Mouse (Mus musculus) brain, adult 2 months (tissue): ENCODE measurements around the gene Fxyd4.

ENCODE experiments used
- DNase-seq: peaks from one replicate; pipeline ENCODE4 v3.0.0; 2011; ENCODE audit warnings: low read depth, low spot score

The Fxyd4 gene

DNA sequence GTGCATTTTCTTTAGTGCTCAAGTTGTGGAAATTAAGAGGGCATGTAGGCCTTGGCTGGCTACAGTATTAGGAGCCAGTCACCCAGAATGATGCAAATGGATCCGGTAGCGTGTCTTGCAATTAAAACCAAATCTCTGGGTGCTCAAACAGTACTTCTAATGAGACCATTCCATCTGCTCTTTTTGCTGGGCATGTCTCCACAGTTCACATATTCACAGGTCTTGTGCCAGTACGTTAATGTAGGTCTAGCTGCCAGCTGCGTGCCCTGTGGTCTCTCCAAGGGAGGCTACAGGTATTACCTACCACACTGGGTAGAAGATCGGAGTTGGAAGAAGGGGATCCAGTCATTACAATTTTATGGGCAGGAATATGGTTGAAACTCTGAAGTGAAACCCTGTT lies 19.4 kb downstream of the Fxyd4 start:
- DNase-seq, result peak; percentile 25

DNA sequence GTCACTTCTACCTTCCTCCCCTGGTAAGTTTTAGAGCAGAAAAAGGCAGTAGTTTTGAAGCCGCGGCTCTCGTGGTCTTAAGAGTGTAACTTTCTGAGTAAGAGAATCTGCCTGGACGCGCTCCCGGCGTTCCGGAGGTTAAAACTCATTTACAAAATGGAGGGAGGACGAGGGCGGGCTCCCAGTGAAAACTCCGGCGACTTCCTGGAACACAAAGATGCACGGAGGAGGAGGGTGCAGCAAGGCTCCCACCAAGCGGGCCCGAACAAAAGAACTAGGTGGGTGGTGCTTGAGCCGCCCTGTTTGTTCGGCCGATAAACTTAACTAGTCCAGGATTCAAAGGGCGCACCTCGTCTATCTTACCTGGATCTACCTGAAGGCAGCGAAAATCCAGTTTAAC lies 19.9 kb downstream of the Fxyd4 start:
- peak; percentile 63 for DNase-seq

- DNase-seq, result peak; percentile 87
These were observed 20.6 kb downstream of the Fxyd4 start for GRCm38 (mm10) chr6:117916737-117917426.

- no peak for DNase-seq
These were observed 21.2 kb downstream of the Fxyd4 start for GRCm38 (mm10) chr6:117916205-117916736.

- DNase-seq, result no peak
These were observed 23.0 kb downstream of the Fxyd4 start for GRCm38 (mm10) chr6:117914541-117914940.

GRCm38 (mm10) chr6:117910120-117910661 lies 27.3 kb downstream of the Fxyd4 start:
- no peak for DNase-seq

DNA sequence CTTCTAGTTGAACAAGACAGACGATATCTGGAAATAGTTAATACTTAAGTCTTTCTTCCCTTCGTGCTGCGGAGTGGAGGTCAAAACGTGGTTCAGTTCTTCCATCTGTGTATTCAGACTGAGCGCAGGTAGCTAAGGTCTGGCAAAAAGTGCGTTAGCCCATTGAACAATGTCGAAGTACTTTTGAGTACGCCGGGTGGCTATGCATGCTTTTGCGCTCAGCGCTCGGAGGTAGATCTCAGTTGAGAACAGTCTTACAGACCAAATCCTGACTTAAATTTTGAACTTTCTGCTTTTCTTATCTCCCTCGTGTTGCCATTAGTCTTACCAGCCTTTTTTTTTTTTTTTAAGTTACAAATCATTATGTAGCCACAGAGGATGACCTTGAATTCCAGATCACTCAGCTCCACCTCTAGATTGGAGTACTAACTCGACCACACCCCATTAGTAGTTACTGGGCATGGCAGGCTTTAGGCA lies 29.0 kb downstream of the Fxyd4 start:
- DNase-seq, result no peak

DNA sequence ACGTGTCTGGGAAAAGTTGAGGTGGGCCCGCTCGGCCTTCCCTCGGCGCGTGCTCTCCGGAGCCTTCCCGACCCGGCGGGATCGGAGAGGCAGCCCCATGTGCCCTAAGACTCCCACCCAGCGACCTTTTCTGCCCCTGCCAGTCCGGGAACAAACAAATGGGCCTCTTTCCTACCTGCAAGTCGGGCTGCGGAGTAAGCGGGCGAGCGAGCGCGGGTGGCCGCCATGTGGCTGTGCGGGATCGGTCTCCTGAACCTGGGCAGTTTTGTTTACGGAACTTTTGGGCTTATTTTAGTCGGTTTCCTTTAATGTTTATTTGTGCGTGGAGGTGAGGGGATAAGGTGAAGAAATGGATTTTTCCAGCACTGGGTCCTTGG lies 29.5 kb downstream of the Fxyd4 start:
- DNase-seq, result no peak

DNA sequence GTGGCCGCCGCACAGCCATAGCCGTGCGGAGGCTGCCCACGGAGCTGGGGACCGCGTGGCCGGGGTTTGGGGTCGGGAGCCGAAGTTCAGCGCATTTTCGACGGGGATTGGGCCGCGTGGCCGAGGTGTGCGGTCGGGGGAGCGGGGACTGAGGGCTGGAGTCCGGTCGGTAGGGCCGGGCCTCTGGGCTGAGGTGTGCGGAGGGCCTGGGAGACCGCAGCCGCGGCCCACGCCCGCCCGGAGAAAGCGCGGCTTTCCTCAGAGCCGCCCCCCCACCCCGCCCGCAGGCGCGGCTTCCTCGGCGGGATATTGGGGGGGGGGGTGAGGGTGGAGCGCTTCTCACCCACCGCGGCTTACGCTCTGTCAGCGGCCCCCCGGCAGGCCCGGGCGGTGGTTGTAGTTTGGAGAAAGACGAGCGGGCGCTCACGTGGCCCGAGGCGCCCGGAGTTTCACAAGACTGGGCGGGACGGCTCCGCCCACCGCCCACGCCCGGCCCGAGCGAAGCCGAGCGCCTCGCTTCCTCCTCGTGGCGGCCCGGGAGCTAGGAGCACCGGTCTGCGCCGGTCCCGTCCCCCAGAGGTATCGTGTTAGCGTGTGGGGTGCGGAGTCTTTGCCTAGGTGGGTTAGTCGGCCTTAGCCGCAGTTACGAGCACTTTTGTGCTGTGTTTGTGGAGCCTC lies 30.1 kb downstream of the Fxyd4 start:
- DNase-seq, result peak; percentile 75

DNA sequence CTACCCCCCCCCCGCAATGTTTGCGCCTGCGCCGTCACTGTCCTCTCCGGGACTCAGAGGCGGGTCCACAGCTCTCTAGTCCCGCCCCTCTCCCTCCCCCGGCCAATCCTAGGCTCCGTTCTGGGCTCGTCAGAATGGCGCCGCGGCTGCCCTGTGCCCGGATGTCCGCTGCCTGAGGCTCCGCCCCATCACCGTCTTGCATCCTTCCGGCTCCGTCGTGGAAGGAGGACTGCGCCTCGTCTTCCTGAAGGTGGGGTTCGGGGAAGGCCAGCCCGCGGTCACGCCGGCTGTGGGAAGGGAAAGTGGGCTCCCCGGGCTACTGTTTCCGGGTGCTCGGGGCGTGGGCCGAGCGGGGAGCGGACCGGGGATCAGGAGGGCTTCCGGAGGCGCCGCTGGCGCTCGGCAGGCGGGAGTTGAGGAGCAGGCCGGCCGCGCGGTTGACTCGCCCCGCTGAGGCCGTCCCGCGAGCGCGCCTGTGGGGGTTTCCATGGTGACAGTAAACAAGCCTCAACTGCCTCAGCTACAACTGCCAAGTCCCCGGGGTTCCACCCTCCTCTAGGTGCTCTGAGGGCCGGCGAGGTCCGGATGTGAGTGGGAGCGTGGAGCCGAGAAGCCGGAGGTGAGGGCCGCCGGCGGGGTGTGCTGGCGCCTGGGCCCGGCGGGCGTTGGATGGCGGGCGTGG lies 30.8 kb downstream of the Fxyd4 start:
- peak; percentile 99 for DNase-seq

- DNase-seq, result no peak
These were observed 31.4 kb downstream of the Fxyd4 start for GRCm38 (mm10) chr6:117906015-117906531.

- no peak for DNase-seq
These were observed 32.1 kb downstream of the Fxyd4 start for GRCm38 (mm10) chr6:117905260-117905930.

DNA sequence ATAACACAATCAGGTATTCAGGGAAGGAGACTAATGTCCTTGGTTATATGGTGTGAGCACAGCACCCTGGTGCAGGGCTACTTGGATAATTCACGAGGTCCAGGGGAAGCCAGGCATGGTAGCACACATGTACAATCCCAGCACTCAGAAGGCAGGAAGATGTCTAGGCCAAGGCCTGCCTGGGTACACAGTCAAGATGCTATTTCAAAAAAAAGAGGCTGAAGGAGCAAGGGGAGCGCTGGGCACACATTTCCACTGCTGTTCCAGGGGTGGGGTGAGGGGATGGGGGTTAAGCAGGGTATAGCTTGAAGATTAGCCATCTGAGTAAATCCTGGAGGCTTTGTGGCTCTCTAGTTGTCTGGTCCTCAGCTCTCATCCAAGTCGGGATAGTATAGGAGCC lies 33.7 kb downstream of the Fxyd4 start:
- DNase-seq, result no peak

- no peak for DNase-seq
These were observed 34.9 kb downstream of the Fxyd4 start for GRCm38 (mm10) chr6:117902556-117902955.

DNA sequence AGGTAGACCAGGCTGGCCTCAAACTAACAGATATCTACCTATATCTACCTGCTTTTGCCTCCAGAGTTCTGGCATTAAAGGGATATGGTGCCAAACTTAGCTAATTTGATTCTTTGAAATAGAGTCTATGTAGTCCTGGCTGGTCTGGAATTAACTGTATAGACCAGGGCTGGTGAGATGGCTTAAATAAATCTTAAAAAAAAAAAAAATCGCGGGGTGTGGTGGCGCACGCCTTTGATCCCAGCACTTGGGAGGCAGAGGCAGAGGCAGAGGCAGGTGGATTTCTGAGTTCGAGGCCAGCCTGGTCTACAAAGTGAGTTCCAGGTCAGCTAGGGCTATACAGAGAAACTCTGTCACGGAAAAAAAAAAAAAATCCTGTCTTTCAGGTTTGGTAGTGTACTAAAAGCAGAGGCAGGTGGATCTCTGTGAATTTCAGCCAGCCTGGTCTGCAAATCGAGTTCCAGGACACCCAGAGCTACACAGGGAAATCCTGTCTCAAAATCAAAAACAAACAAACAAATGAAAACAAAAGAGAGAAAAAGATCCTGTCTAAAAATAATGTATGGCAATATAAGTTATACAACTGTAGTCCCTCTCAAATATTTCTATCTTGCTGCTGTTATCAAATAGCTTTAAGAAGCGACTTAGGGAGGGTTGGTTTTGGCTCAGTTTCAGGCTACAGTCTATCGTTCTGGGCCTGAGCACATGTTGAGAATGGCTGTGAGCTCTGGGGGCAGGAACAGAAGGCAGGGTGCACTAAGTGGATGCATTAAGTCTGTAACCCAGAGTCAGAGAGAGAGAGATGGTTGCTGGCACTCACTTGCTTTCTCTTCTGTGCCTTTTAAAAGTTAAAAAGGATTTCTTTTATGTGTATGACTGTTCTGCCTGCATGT lies 35.7 kb downstream of the Fxyd4 start:
- DNase-seq, result no peak

GRCm38 (mm10) chr6:117900126-117901080 lies 37.1 kb downstream of the Fxyd4 start, which contains the start of gene Hnrnpf:
Gene Hnrnpf (plus strand): TSS chr6:117900324.
- DNase-seq, result peak; percentile 73

DNA sequence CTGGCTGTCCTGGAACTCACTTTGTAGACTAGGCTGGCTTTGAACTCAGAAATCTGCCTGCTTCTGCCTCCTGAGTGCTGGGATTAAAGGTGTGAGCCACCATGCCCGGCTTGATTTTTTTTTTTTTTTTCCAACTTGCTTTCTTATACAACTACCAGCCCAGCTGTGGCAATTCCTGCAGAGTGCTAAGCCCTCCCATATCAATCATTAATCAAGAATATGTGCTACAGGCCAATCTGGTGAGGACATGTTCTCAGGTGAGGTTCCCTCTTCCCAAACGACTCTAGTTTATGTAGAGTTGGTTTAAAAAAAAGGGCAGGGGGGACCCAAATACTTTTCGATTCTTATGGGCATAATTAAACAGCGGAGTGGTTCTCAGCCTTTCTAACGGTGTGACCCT lies 39.7 kb downstream of the Fxyd4 start:
- DNase-seq, result no peak

- no peak for DNase-seq
These were observed 44.1 kb downstream of the Fxyd4 start for GRCm38 (mm10) chr6:117893435-117893834.

DNA sequence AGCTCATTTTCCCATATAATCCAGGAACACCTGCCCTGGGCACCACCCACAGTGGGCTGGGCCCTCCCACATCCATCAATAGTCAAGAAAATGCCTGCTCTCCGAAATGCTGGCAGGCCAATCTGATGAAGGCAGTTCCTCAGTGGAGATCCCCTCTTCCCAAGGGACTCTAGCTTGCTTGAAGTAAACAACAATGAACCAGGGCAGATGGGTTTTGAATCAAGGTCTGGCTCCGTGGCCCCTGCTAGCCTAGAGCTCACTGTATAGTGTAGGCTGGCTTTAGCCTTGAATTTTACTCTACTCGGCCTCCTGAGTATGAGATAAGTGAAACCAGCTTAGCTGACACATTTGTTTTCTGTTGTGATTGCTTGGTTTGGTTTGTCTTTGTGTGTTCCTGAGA lies 45.1 kb downstream of the Fxyd4 start:
- no peak for DNase-seq
